Mouse (Mus musculus) intestine, postnatal 0 days (tissue): ENCODE results near the gene Itga10. TPM values are rescaled to one million over a fixed set of nuclear protein-coding genes. Genes with fewer than 3 reads are reported as not detected.

Experiments
- ATAC-seq: fragments of 200-750 bp; cut with Nextera tagmentation; 2 replicates; pipeline ENCODE4 v1.8.0; 2017; ENCODE audit warnings: mild to moderate bottlenecking, moderate TSS enrichment, moderate library complexity
- H3K27ac ChIP-seq: fragments of 300-500 bp; sonication (generic); 2 replicates; pipeline ENCODE4 v1.5.1; 2014; ENCODE audit warnings: mild to moderate bottlenecking, low read depth, low read length, moderate library complexity
- H3K27me3 ChIP-seq: fragments of 300-500 bp; sonication (generic); replicated peaks from 2 replicates; pipeline ENCODE4 v1.6.1; 2014; ENCODE audit warnings: low read length, mixed read lengths; ENCODE audit not compliant: control insufficient read depth, insufficient read depth
- H3K36me3 ChIP-seq: fragments of 300-500 bp; sonication (generic); 2 replicates; pipeline ENCODE4 v1.6.1; 2014; ENCODE audit warnings: mild to moderate bottlenecking, moderate library complexity; ENCODE audit not compliant: control insufficient read depth, insufficient read depth
- H3K4me1 ChIP-seq: fragments of 300-500 bp; sonication (generic); replicated peaks from 2 replicates; pipeline ENCODE4 v1.6.1; 2014; ENCODE audit warnings: antibody characterized with exemption, low read length, mixed read lengths; ENCODE audit not compliant: control insufficient read depth, insufficient read depth
- H3K4me2 ChIP-seq: fragments of 300-500 bp; sonication (generic); replicated peaks from 2 replicates; pipeline ENCODE4 v1.6.1; 2014; ENCODE audit warnings: low read depth, mild to moderate bottlenecking, moderate library complexity
- H3K4me3 ChIP-seq: fragments of 300-500 bp; sonication (generic); 2 replicates; pipeline ENCODE4 v1.5.1; 2014; ENCODE audit warnings: low read depth, low read length
- H3K9ac ChIP-seq: fragments of 300-500 bp; sonication (generic); 2 replicates; pipeline ENCODE4 v1.6.1; 2014; ENCODE audit warnings: mild to moderate bottlenecking, low read depth, low read length
- H3K9me3 ChIP-seq: fragments of 300-500 bp; sonication (generic); 2 replicates; pipeline ENCODE4 v1.6.1; 2016; ENCODE audit warnings: mixed run types; ENCODE audit not compliant: control insufficient read depth
- CTCF ChIP-seq: sonication (generic); IDR thresholded peaks from 2 replicates; pipeline ENCODE4 v1.5.1; 2016; ENCODE audit warnings: low read depth, mild to moderate bottlenecking, control low read depth, antibody characterized with exemption, moderate library complexity
- WGBS: fragments of 180-500 bp; shearing (Covaris S2); extraction: QIAGEN DNeasy Blood & Tissue Kit; methylation state at CpG from one replicate; pipeline ENCODE4 v1.1.7; 2014; 5-methylcytosine and 5-hydroxymethylcytosine counted together
- polyA plus RNA-seq: library from polyadenylated mRNA; unstranded; fragments of >200 nt; fragmentation: Nextera tagmentation; extraction: Ambion mirVana; gene quantifications from 2 replicates; pipeline ENCODE4 v1.2.1, GENCODE M21; 2015

The Itga10 gene
- polyA plus RNA-seq, 1 experiment from 2014 or later, result 0.17 TPM

- no peaks in the 10 kb centered on the region for H3K4me1 ChIP-seq
- 96% methylated on average over 4 of the region's 4 CpGs for WGBS
- no peak overlapping the region for H3K9ac ChIP-seq
- peaks cover 29% of the 10 kb centered on the region for H3K36me3 ChIP-seq
- TF ChIP-seq CTCF, result no peak
- H3K27me3 ChIP-seq, result no peaks in the 10 kb centered on the region
- no peaks in the 10 kb centered on the region for H3K9me3 ChIP-seq
- no peak overlapping the region for H3K4me2 ChIP-seq
- no peak for ATAC-seq
- no peak overlapping the region for H3K27ac ChIP-seq
- H3K4me3 ChIP-seq, result no peak overlapping the region
Observed at GRCm38 (mm10) chr3:96623201-96623600, 22.2 kb upstream of the Itga10 start.

GRCm38 (mm10) chr3:96629729-96630600, 15.4 kb upstream of the Itga10 start, which contains the start of gene Rbm8a:
Gene Rbm8a, plus strand, starts transcription at chr3:96629933.
- peak within 1 kb of the TSS; percentile 66 for H3K4me3 ChIP-seq
- ATAC-seq, result peak; percentile 96
- peak within 1 kb of the TSS; percentile 54 for H3K27ac ChIP-seq
- under 1% methylated on average over 48 of the region's 48 CpGs for WGBS
- H3K9me3 ChIP-seq, result no peaks in the 10 kb centered on the region
- peak within 1 kb of the TSS; percentile 77 for H3K4me2 ChIP-seq
- H3K27me3 ChIP-seq, result no peaks in the 10 kb centered on the region
- H3K4me1 ChIP-seq, result no peaks in the 10 kb centered on the region
- no peak for TF ChIP-seq CTCF
- peaks cover 19% of the 10 kb centered on the region for H3K36me3 ChIP-seq
- peak within 1 kb of the TSS; percentile 66 for H3K9ac ChIP-seq

DNA sequence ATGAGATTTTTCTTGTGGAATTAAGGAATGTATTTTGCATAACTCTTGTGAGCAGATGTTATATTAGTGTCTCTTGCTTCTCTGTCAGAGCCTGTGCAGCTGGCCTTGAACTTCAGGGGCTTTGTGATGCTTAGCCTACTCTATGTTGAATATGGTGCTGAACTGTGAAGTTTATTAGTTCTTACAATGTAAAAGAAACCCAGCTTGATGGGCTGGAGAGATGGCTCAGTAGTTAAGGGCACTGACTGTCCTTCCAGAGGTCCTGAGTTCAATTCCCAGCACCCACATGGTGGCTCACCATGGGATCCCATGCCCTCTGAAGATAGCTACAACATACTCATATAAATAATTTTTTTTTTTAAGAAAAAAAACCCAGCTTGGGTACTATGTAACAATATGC, 13.3 kb upstream of the Itga10 start:
- H3K27me3 ChIP-seq, result no peaks in the 10 kb centered on the region
- peaks cover 19% of the 10 kb centered on the region for H3K36me3 ChIP-seq
- H3K27ac ChIP-seq, result no peak overlapping the region
- no peak for TF ChIP-seq CTCF
- no peak overlapping the region for H3K4me3 ChIP-seq
- no peak overlapping the region for H3K4me2 ChIP-seq
- no peak for ATAC-seq
- H3K4me1 ChIP-seq, result no peaks in the 10 kb centered on the region
- no peak overlapping the region for H3K9ac ChIP-seq
- H3K9me3 ChIP-seq, result no peaks in the 10 kb centered on the region

GRCm38 (mm10) chr3:96634015-96634414, 11.4 kb upstream of the Itga10 start:
- no peaks in the 10 kb centered on the region for H3K9me3 ChIP-seq
- peaks cover 25% of the 10 kb centered on the region for H3K36me3 ChIP-seq
- H3K4me2 ChIP-seq, result no peak overlapping the region
- no peaks in the 10 kb centered on the region for H3K27me3 ChIP-seq
- TF ChIP-seq CTCF, result no peak
- no peak overlapping the region for H3K4me3 ChIP-seq
- no peak overlapping the region for H3K27ac ChIP-seq
- 81% methylated on average over 1 of the region's 1 CpGs for WGBS
- H3K9ac ChIP-seq, result no peak overlapping the region
- H3K4me1 ChIP-seq, result no peaks in the 10 kb centered on the region
- ATAC-seq, result no peak

DNA sequence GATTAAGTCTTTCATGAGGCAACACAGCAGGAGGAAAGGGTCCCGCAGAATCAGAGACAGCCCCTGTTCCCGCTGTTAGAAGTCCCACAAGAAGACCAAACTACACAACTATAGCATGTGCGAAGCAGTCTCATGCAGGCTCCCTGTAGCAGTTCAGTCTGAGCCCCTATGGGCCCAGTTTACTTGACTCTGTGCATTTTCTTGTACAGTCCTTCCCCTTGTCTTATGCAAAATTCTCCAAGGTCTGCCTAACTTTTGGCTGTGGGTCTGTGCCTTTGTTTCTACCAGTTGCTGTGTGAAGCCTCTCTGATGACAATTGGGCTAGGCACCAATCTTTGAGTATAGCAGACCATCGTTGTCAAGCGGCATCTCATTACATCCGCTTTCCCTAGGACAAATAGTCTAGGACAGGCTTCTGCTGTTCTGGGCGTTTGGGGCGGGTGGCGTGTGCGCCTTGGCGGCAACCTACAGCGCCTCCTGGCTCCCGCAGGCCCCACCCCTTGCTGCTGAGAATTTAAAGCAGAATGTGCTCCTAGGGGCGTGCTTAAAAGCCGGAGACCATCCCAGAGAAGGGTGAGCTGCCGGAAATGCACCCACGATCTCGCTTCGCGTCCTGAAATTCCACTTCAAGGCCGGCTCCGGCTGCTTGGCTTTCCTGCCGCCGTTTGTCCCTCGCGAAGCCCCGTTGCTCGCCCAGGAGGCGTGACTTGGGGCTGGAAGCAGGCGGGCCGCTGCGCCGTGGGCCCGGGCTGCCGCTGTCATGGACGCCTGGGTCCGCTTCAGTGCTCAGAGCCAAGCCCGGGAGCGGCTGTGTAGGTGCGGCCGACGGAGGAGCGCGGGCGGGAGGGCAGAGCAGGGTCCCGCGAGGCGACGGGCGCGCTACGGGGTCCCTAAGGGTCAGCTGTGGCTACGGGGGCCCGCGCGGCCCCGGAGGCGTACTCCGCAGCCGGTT, 10.2 kb upstream of the Itga10 start, which contains the start of the genes Pex11b and Gm42957:
Gene Pex11b (plus strand): TSS at position 449 of the 952 bp plus-strand sequence.
Gene Gm42957 (plus strand): TSS at position 547 of the 952 bp plus-strand sequence.
- H3K27me3 ChIP-seq, result no peaks in the 10 kb centered on the region
- peak; percentile 80 for ATAC-seq
- peak within 1 kb of the TSS; percentile 85 for H3K4me3 ChIP-seq
- H3K27ac ChIP-seq, result peak within 1 kb of the TSS; percentile 78
- H3K9me3 ChIP-seq, result no peaks in the 10 kb centered on the region
- WGBS, result 2% methylated on average over 60 of the region's 60 CpGs
- peaks cover 27% of the 10 kb centered on the region for H3K36me3 ChIP-seq
- peak; percentile 70 for TF ChIP-seq CTCF
- H3K4me2 ChIP-seq, result peak within 1 kb of the TSS; percentile 84
- H3K4me1 ChIP-seq, result no peaks in the 10 kb centered on the region
- peak within 1 kb of the TSS; percentile 90 for H3K9ac ChIP-seq

DNA sequence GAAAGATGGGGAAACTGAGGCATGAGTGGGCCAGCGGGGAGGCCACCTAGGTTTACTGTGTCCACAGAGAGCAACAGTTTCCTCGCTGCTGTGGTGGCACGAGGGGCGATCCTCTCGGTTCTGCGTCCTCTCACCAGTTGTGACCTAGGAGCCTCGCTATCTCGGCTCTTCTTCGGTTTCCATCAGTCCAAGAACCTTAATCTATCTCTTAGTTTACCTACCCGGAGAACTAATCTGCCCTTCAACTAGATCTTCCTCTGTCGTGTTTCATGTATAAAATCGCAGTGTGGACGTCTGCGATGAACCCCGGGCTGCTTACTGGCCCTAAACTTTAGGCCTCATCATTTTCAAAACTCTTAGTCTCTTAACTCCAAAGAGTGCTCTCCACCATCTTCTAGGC, 9.5 kb upstream of the Itga10 start:
- Histone ChIP-seq H3K4me1 (no peaks in the 10 kb centered on the region), H3K36me3 (peaks cover 30% of the 10 kb centered on the region), H3K9me3 (no peaks in the 10 kb centered on the region), H3K27ac (peak overlapping the region; percentile 78), H3K4me2 (peak overlapping the region; percentile 84), H3K4me3 (peak overlapping the region; percentile 85), H3K9ac (peak overlapping the region; percentile 90), H3K27me3 (no peaks in the 10 kb centered on the region)
- WGBS, result 7% methylated on average over 15 of the region's 15 CpGs
- no peak for TF ChIP-seq CTCF
- ATAC-seq, result no peak
